Mouse (Mus musculus) embryonic stem cell, embryonic (primary cell): ENCODE measurements around the gene Hnrnpd.

ENCODE experiments used
- CTCF ChIA-PET, 4 experiments: fragments of 300-600 bp in 2 of 4; fragments of 350-600 bp in 2 of 4; sonication (Branson Sonifier 250); formaldehyde crosslinking; loops; one replicate each; lab custom pipeline; 2022; ENCODE audit warnings: inconsistent platforms in 2 of 4; lab: Charles Lee
- POLR2A ChIA-PET, 4 experiments: fragments of 300-600 bp in 2 of 4; fragments of 350-600 bp in 2 of 4; sonication (Branson Sonifier 250); formaldehyde crosslinking; loops; one replicate each; lab custom pipeline; 2022; ENCODE audit warnings: antibody characterized with exemption in 4 of 4, inconsistent platforms in 1 of 4; lab: Charles Lee

Hnrnpd gene

GRCm38 (mm10) chr5:99922033-99922432 lies 56.7 kb downstream of the Hnrnpd start:
- ChIA-PET CTCF (interaction anchor here in 1 of 4 experiments (0.5 kb wide), 1 partner anchor 16 kb away, joined by 12 read pairs; no protein-coding TSS in a partner anchor), POLR2A (interaction anchor here in 1 of 4 experiments (0.7 kb wide), 1 partner anchor 16 kb away, joined by 3 read pairs; the partner anchor contains the start of gene Vamp9)

- ChIA-PET POLR2A (interaction anchor here in 1 of 4 experiments (0.7 to 1.6 kb wide), 2 partner anchors 10 to 42 kb away, joined by 4 to 5 read pairs; partner anchors contain the start of gene Vamp9), CTCF (interaction anchor here in 1 of 4 experiments (0.7 to 1.6 kb wide), 2 partner anchors 9 to 359 kb away, joined by 4 to 5 read pairs; partner anchors contain the start of gene Vamp9)
Observed at GRCm38 (mm10) chr5:99915494-99915893, 63.2 kb downstream of the Hnrnpd start.

DNA sequence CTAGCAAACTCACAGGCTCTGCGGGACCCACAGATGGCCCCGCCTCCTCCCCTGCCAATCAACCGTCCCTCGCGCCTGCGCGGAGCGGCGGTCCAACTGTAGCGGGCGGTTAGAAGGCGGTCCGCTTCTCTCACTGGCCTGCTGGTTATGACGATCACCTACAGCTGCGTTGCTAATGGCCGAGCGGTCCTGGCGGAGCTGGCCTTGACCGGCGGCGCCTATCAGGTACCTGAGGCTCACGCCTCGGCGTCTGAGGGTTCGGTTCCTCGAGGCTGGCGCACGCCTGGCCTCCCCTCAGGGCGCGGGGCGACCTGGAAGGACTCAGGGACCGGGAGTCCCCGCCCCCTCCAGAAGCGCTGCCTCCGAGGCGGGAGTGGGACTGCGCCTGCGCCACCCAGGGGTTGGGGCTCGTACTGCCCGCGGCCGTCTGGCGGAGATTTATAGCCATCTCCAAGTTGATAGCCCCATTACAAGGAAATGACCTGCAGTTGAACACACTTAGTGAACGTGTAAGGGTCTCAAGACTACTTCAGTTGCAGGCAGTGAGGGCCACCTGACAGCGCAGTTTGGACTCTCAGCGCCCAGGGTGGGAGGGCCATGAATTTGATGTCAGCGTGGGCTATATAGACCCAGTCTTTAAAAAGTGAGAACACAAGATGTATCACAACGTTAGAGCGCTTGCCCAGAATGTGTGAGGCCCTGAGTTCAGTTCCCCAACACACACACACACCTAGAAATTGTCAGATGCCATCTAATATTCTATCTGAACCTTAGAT lies 72.4 kb downstream of the Hnrnpd start, which contains the start of gene Vamp9:
TSS of gene Vamp9 (plus strand) at position 74 of the 776 bp plus-strand sequence.
- CTCF ChIA-PET = interaction anchor here in 2 of 4 experiments (0.6 to 0.7 kb wide), 2 partner anchors 9 to 22 kb away, joined by 3 to 4 read pairs; no protein-coding TSS in a partner anchor
- POLR2A ChIA-PET = interaction anchor here (0.6 to 1.9 kb wide), 11 partner anchors 8 to 688 kb away, joined by 3 to 10 read pairs (median 5); no protein-coding TSS in a partner anchor
